Mouse (Mus musculus): ENCODE measurements around the gene Nipsnap1. TPM values are rescaled to one million over a fixed set of nuclear protein-coding genes. Genes with fewer than 3 reads are reported as not detected.
A peak's percentile ranks its signal among the peaks of the same experiment; 100 is the strongest.

Gene Nipsnap1
- polyA plus RNA-seq, 1 experiment = 0.72 TPM

GRCm38 (mm10) chr11:4894848-4895816, 21.4 kb downstream of the Nipsnap1 start, which contains the start of gene Thoc5:
Gene Thoc5, plus strand, starts transcription at chr11:4895320.
- Histone ChIP-seq H3K36me3 (ENCODE audit: control insufficient read depth) (peaks cover 20% of the 10 kb centered on the region), H3K9me3 (ENCODE audit: control insufficient read depth, low read length) (no peaks in the 10 kb centered on the region), H3K4me3 (replicated peaks) (peak within 1 kb of the TSS; percentile 97), H3K27me3 (ENCODE audit: control insufficient read depth) (no peaks in the 10 kb centered on the region), H3K4me1 (ENCODE audit: control insufficient read depth) (peaks cover 22% of the 10 kb centered on the region)
- no peak for TF ChIP-seq TAL1 (IDR thresholded peaks at IDR 0.05; ENCODE audit: low read length)
- TF ChIP-seq GATA1 (IDR thresholded peaks at IDR 0.05; ENCODE audit: low read length) = no peak

GRCm38 (mm10) chr11:4900437-4900836, 26.7 kb downstream of the Nipsnap1 start:
- no peak overlapping the region for H3K4me3 ChIP-seq (replicated peaks)
- TF ChIP-seq TAL1 (IDR thresholded peaks at IDR 0.05; ENCODE audit: low read length) (no peak), GATA1 (IDR thresholded peaks at IDR 0.05; ENCODE audit: low read length) (no peak)
- H3K9me3 ChIP-seq (ENCODE audit: control insufficient read depth, low read length) = no peaks in the 10 kb centered on the region
- H3K27me3 ChIP-seq (ENCODE audit: control insufficient read depth) = no peaks in the 10 kb centered on the region
- H3K36me3 ChIP-seq (ENCODE audit: control insufficient read depth) = peaks cover 48% of the 10 kb centered on the region
- H3K4me1 ChIP-seq (ENCODE audit: control insufficient read depth) = peaks cover 15% of the 10 kb centered on the region

GRCm38 (mm10) chr11:4901956-4902355, 28.2 kb downstream of the Nipsnap1 start:
- Histone ChIP-seq H3K4me3 (replicated peaks) (no peak overlapping the region), H3K36me3 (ENCODE audit: control insufficient read depth) (peaks cover 56% of the 10 kb centered on the region), H3K9me3 (ENCODE audit: control insufficient read depth, low read length) (no peaks in the 10 kb centered on the region), H3K4me1 (ENCODE audit: control insufficient read depth) (peaks cover 1% of the 10 kb centered on the region; the same call in 1 of the 2 replicates), H3K27me3 (ENCODE audit: control insufficient read depth) (no peaks in the 10 kb centered on the region)
- TF ChIP-seq GATA1 (IDR thresholded peaks at IDR 0.05; ENCODE audit: low read length) = no peak
- no peak for TF ChIP-seq TAL1 (IDR thresholded peaks at IDR 0.05; ENCODE audit: low read length)

- no peaks in the 10 kb centered on the region for H3K9me3 ChIP-seq (ENCODE audit: control insufficient read depth, low read length)
- no peak for TF ChIP-seq TAL1 (IDR thresholded peaks at IDR 0.05; ENCODE audit: low read length)
- TF ChIP-seq GATA1 (IDR thresholded peaks at IDR 0.05; ENCODE audit: low read length) = no peak
- H3K4me3 ChIP-seq (replicated peaks) = no peak overlapping the region
- no peaks in the 10 kb centered on the region for H3K4me1 ChIP-seq (ENCODE audit: control insufficient read depth)
- H3K27me3 ChIP-seq (ENCODE audit: control insufficient read depth) = no peaks in the 10 kb centered on the region
- peaks cover 67% of the 10 kb centered on the region for H3K36me3 ChIP-seq (ENCODE audit: control insufficient read depth)
Observed at GRCm38 (mm10) chr11:4906231-4906630, 32.5 kb downstream of the Nipsnap1 start.

GRCm38 (mm10) chr11:4916068-4916467, 42.3 kb downstream of the Nipsnap1 start:
- no peak overlapping the region for H3K4me3 ChIP-seq (replicated peaks)
- H3K27me3 ChIP-seq (ENCODE audit: control insufficient read depth) = no peaks in the 10 kb centered on the region
- TF ChIP-seq GATA1 (IDR thresholded peaks at IDR 0.05; ENCODE audit: low read length) (no peak), TAL1 (IDR thresholded peaks at IDR 0.05; ENCODE audit: low read length) (no peak)
- H3K4me1 ChIP-seq (ENCODE audit: control insufficient read depth) = no peaks in the 10 kb centered on the region
- H3K9me3 ChIP-seq (ENCODE audit: control insufficient read depth, low read length) = no peaks in the 10 kb centered on the region
- peaks cover 88% of the 10 kb centered on the region for H3K36me3 ChIP-seq (ENCODE audit: control insufficient read depth)

GRCm38 (mm10) chr11:4921281-4921680, 47.5 kb downstream of the Nipsnap1 start:
- peaks cover 92% of the 10 kb centered on the region for H3K36me3 ChIP-seq (ENCODE audit: control insufficient read depth)
- H3K27me3 ChIP-seq (ENCODE audit: control insufficient read depth) = no peaks in the 10 kb centered on the region
- H3K4me3 ChIP-seq (replicated peaks) = no peak overlapping the region
- no peaks in the 10 kb centered on the region for H3K9me3 ChIP-seq (ENCODE audit: control insufficient read depth, low read length)
- no peak for TF ChIP-seq TAL1 (IDR thresholded peaks at IDR 0.05; ENCODE audit: low read length)
- TF ChIP-seq GATA1 (IDR thresholded peaks at IDR 0.05; ENCODE audit: low read length) = no peak
- H3K4me1 ChIP-seq (ENCODE audit: control insufficient read depth) = no peaks in the 10 kb centered on the region

GRCm38 (mm10) chr11:4921751-4922150, 48.0 kb downstream of the Nipsnap1 start:
- Histone ChIP-seq H3K4me3 (replicated peaks) (no peak overlapping the region), H3K27me3 (ENCODE audit: control insufficient read depth) (no peaks in the 10 kb centered on the region), H3K9me3 (ENCODE audit: control insufficient read depth, low read length) (no peaks in the 10 kb centered on the region), H3K4me1 (ENCODE audit: control insufficient read depth) (no peaks in the 10 kb centered on the region), H3K36me3 (ENCODE audit: control insufficient read depth) (peaks cover 94% of the 10 kb centered on the region)
- TF ChIP-seq TAL1 (IDR thresholded peaks at IDR 0.05; ENCODE audit: low read length) (no peak), GATA1 (IDR thresholded peaks at IDR 0.05; ENCODE audit: low read length) (no peak)

- no peaks in the 10 kb centered on the region for H3K4me1 ChIP-seq (ENCODE audit: control insufficient read depth)
- no peaks in the 10 kb centered on the region for H3K9me3 ChIP-seq (ENCODE audit: control insufficient read depth, low read length)
- H3K36me3 ChIP-seq (ENCODE audit: control insufficient read depth) = peaks cover 79% of the 10 kb centered on the region
- no peak overlapping the region for H3K4me3 ChIP-seq (replicated peaks)
- no peaks in the 10 kb centered on the region for H3K27me3 ChIP-seq (ENCODE audit: control insufficient read depth)
- no peak for TF ChIP-seq TAL1 (IDR thresholded peaks at IDR 0.05; ENCODE audit: low read length)
- TF ChIP-seq GATA1 (IDR thresholded peaks at IDR 0.05; ENCODE audit: low read length) = no peak
Observed at GRCm38 (mm10) chr11:4927224-4927623, 53.5 kb downstream of the Nipsnap1 start.

- no peaks in the 10 kb centered on the region for H3K4me1 ChIP-seq (ENCODE audit: control insufficient read depth)
- H3K9me3 ChIP-seq (ENCODE audit: control insufficient read depth, low read length) = no peaks in the 10 kb centered on the region
- TF ChIP-seq TAL1 (IDR thresholded peaks at IDR 0.05; ENCODE audit: low read length) (no peak), GATA1 (IDR thresholded peaks at IDR 0.05; ENCODE audit: low read length) (no peak)
- H3K4me3 ChIP-seq (replicated peaks) = no peak overlapping the region
- peaks cover 42% of the 10 kb centered on the region for H3K36me3 ChIP-seq (ENCODE audit: control insufficient read depth)
- no peaks in the 10 kb centered on the region for H3K27me3 ChIP-seq (ENCODE audit: control insufficient read depth)
Observed at GRCm38 (mm10) chr11:4931009-4931601, 57.4 kb downstream of the Nipsnap1 start.
